Mouse (Mus musculus) heart, adult 8-10 months (tissue): Measurements from ENCODE around the gene Vmn1r201. TPM values are rescaled to one million over a fixed set of nuclear protein-coding genes. Genes with fewer than 3 reads are reported as not detected.

Experiments used
- DNase-seq: peaks from one replicate; pipeline ENCODE4 v3.0.0; 2022; ENCODE audit warnings: low spot score
- total RNA-seq, 4 experiments: library from RNA; stranded (reverse); gene quantifications; 2 replicates each; pipeline ENCODE4 v1.2.4; 2022

Gene Vmn1r201
- total RNA-seq = not detected

GRCm38 (mm10) chr13:22471623-22472022 is at the start of gene Vmn1r201:
Gene Vmn1r201 (plus strand): TSS chr13:22471923.
- no peak for DNase-seq

GRCm38 (mm10) chr13:22455145-22455544 is 16.6 kb upstream of the Vmn1r201 start:
- DNase-seq = no peak

- DNase-seq = no peak
These were observed 30.7 kb downstream of the Vmn1r201 start for GRCm38 (mm10) chr13:22502431-22502830.

- DNase-seq = no peak
These were observed 33.6 kb downstream of the Vmn1r201 start, which contains the start of gene Vmn1r202 for GRCm38 (mm10) chr13:22505281-22505680. Gene Vmn1r202 (minus strand): TSS chr13:22505381.

- DNase-seq = no peak
These were observed 46.1 kb downstream of the Vmn1r201 start, which contains the start of gene Vmn1r203 for GRCm38 (mm10) chr13:22517814-22518213. Gene Vmn1r203 (plus strand): TSS chr13:22518114.

Other genes with a start within 250 kb of the Vmn1r201 start
- not detected for gene Vmn1r193, start 248.8 kb upstream of the Vmn1r201 start, total RNA-seq
- not detected for gene Vmn1r194, start 227.7 kb upstream of the Vmn1r201 start, total RNA-seq
- not detected for gene Vmn1r195, start 201.4 kb upstream of the Vmn1r201 start, total RNA-seq
- gene Vmn1r196, start 182.0 kb upstream of the Vmn1r201 start, total RNA-seq = not detected
- gene Vmn1r197, start 147.3 kb upstream of the Vmn1r201 start, total RNA-seq = not detected
- gene Vmn1r198, start 121.6 kb upstream of the Vmn1r201 start, total RNA-seq = not detected
- not detected for gene Vmn1r199, start 92.1 kb upstream of the Vmn1r201 start, total RNA-seq
- gene Vmn1r200, start 81.5 kb upstream of the Vmn1r201 start, total RNA-seq = not detected
- not detected for gene Vmn1r202, start 33.5 kb downstream of the Vmn1r201 start, total RNA-seq
- not detected for gene Vmn1r203, start 46.2 kb downstream of the Vmn1r201 start, total RNA-seq
- gene Vmn1r204, start 81.3 kb downstream of the Vmn1r201 start, total RNA-seq = not detected
- not detected for gene Vmn1r205, start 121.1 kb downstream of the Vmn1r201 start, total RNA-seq
- not detected for gene Vmn1r206, start 152.3 kb downstream of the Vmn1r201 start, total RNA-seq